Mouse (Mus musculus): ENCODE data around the gene Med4.

- TF ChIP-seq CTCF (IDR thresholded peaks at IDR 0.05; ENCODE audit: low read depth) (no peak), EP300 (IDR thresholded peaks at IDR 0.05; ENCODE audit: low read depth) (no peak)
Measured at GRCm38 (mm10) chr14:73543781-73544180, 34.0 kb downstream of the Med4 start.
